Mouse (Mus musculus): ENCODE measurements around the gene Btbd35f17.
"Not testable (repeated sequence)": the region's sequence is repeated elsewhere in the genome, so short reads cannot be mapped to it uniquely, and the experiment has no call there.

The Btbd35f17 gene

DNA sequence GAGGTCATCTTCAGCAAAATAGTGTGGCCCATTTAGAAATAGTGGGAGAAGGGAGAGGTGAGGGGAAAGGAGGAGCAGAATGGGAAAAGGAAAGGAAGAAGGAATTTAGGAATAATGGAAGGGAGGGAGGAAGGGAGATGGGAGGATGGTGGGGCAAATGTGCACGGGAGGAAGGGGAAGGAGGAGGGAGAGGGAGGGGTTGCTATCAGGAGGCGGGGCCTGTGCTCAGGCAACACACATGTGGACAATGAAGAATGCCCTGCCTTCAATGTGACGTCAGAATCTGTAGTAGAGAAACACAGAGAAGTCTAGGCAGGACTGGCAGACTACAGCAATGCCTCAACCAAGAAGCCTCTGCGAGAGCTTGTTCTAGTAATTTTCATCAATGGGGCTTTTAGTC is at the start of gene Btbd35f17:
Btbd35f17 (plus strand) TSS at position 301 of the 400 bp plus-strand sequence.
- not testable (repeated sequence) for DNase-seq
